24 mouse cellular contexts compared by ENCODE assay signal in genomic region chr5:96405139-96405842, GRCm38 (mm10). TPM values are rescaled to one million over a fixed set of nuclear protein-coding genes. Genes with fewer than 3 reads are reported as not detected.
A peak's percentile ranks its signal among the peaks of the same experiment; 100 is the strongest.
DNase-seq lines count a peak whose midpoint lies in the region; ATAC-seq lines count a peak whose summit lies in the region.
"Had no signal": no experiment of that assay in that cellular context is flagged by ENCODE, and none has a peak within 500 bp of the region (broad histone marks: within the 10 kb centered on the region; RNA-seq: fewer than 3 reads in every experiment).

No protein-coding gene starts in this region.

- no peak overlapping the region for H3K4me2 ChIP-seq in hindbrain, embryonic 12.5 days (replicated peaks)
- no peak overlapping the region for H3K4me2 ChIP-seq in embryonic facial prominence, embryonic 12.5 days (replicated peaks)
- no peak overlapping the region for H3K4me2 ChIP-seq in forebrain, embryonic 16.5 days (ENCODE audit: low read length)
- H3K4me2 ChIP-seq: stomach, embryonic 15.5 days had no signal

- no peaks in the 10 kb centered on the region for H3K36me3 ChIP-seq in hindbrain, embryonic 12.5 days
- H3K36me3 ChIP-seq in hindbrain, embryonic 10.5 days: no peaks in the 10 kb centered on the region
- no peaks in the 10 kb centered on the region for H3K36me3 ChIP-seq in embryonic facial prominence, embryonic 12.5 days
- no peaks in the 10 kb centered on the region for H3K36me3 ChIP-seq in forebrain, embryonic 16.5 days (ENCODE audit: control insufficient read depth, insufficient read depth)
- H3K36me3 ChIP-seq: stomach, embryonic 15.5 days had no signal

- H3K9ac ChIP-seq in hindbrain, embryonic 12.5 days: no peak overlapping the region
- H3K9ac ChIP-seq in embryonic facial prominence, embryonic 12.5 days: no peak overlapping the region
- no peak overlapping the region for H3K9ac ChIP-seq in forebrain, embryonic 16.5 days (replicated peaks; ENCODE audit: low read depth, low read length)
- H3K9ac ChIP-seq: stomach, embryonic 15.5 days had no signal

- ATAC-seq in hindbrain, embryonic 12.5 days (ENCODE audit: low FRiP score): peak; percentile 46; the same call in 1 of the 2 replicates
- ATAC-seq in embryonic facial prominence, embryonic 12.5 days (ENCODE audit: insufficient number of reproducible peaks, insufficient read depth, low FRiP score, low TSS enrichment): no peak
- peak; percentile 63; the same call in 1 of the 2 replicates for ATAC-seq in forebrain, embryonic 16.5 days
- ATAC-seq: lung, postnatal 0 days had no signal

- peaks cover 8% of the 10 kb centered on the region; the same call in 1 of the 2 replicates for H3K4me1 ChIP-seq in hindbrain, embryonic 12.5 days
- peaks cover 4% of the 10 kb centered on the region; the same call in 1 of the 2 replicates for H3K4me1 ChIP-seq in hindbrain, embryonic 10.5 days (replicated peaks)
- peaks cover 9% of the 10 kb centered on the region for H3K4me1 ChIP-seq in embryonic facial prominence, embryonic 12.5 days
- H3K4me1 ChIP-seq in forebrain, embryonic 16.5 days (replicated peaks; ENCODE audit: control insufficient read depth, insufficient read depth, low read length): peaks cover 8% of the 10 kb centered on the region
- H3K4me1 ChIP-seq: stomach, embryonic 15.5 days had no signal

- no peaks in the 10 kb centered on the region for H3K27me3 ChIP-seq in hindbrain, embryonic 12.5 days
- H3K27me3 ChIP-seq in hindbrain, embryonic 10.5 days (ENCODE audit: insufficient read depth, poor library complexity, severe bottlenecking): no peaks in the 10 kb centered on the region
- no peaks in the 10 kb centered on the region for H3K27me3 ChIP-seq in embryonic facial prominence, embryonic 12.5 days
- H3K27me3 ChIP-seq in forebrain, embryonic 16.5 days (replicated peaks; ENCODE audit: control insufficient read depth, insufficient read depth, low read length): no peaks in the 10 kb centered on the region
- H3K27me3 ChIP-seq: stomach, embryonic 15.5 days had no signal

- WGBS in hindbrain, embryonic 12.5 days: 63% methylated on average over 8 of the region's 8 CpGs
- WGBS in hindbrain, embryonic 10.5 days: 70% methylated on average over 8 of the region's 8 CpGs
- WGBS in embryonic facial prominence, embryonic 12.5 days: 59% methylated on average over 8 of the region's 8 CpGs
- WGBS in forebrain, embryonic 16.5 days: 34% methylated on average over 8 of the region's 8 CpGs

- H3K4me3 ChIP-seq in hindbrain, embryonic 12.5 days: no peak overlapping the region
- H3K4me3 ChIP-seq in hindbrain, embryonic 10.5 days: no peak overlapping the region
- H3K4me3 ChIP-seq in embryonic facial prominence, embryonic 12.5 days: no peak overlapping the region
- no peak overlapping the region for H3K4me3 ChIP-seq in forebrain, embryonic 16.5 days (replicated peaks; ENCODE audit: low read length)
- H3K4me3 ChIP-seq: heart, adult 2 months; left cerebral cortex, adult 2 months; stomach, embryonic 15.5 days had no signal

- no peaks in the 10 kb centered on the region for H3K9me3 ChIP-seq in hindbrain, embryonic 12.5 days (replicated peaks)
- no peaks in the 10 kb centered on the region for H3K9me3 ChIP-seq in hindbrain, embryonic 10.5 days
- H3K9me3 ChIP-seq in embryonic facial prominence, embryonic 12.5 days: no peaks in the 10 kb centered on the region
- no peaks in the 10 kb centered on the region for H3K9me3 ChIP-seq in forebrain, embryonic 16.5 days (ENCODE audit: control insufficient read depth, low read length)
- H3K9me3 ChIP-seq: stomach, embryonic 15.5 days had no signal

- DNase-seq in hindbrain, embryonic 10.5 days (ENCODE audit: low spot score): no peak
- DNase-seq in A20 (ENCODE audit: low read depth, low spot score): peak; percentile 13
- DNase-seq in layer of hippocampus, postnatal 25 days (ENCODE audit: extremely low spot score in 1 of 2, low spot score in 1 of 2): no peak
- DNase-seq in cerebellum, postnatal 4 days (ENCODE audit: low spot score in 2 of 2): no peak
- no peak for DNase-seq in cerebellum, adult 9-11 months
- DNase-seq: B cell, adult 2 months; cerebellum, adult 8-10 months; gastrocnemius, postnatal 14 days; heart, adult 2 months; heart, postnatal 36 days; kidney, adult 2 months; kidney, postnatal 25 days; left cerebral cortex, postnatal 4 days; liver; right cerebral cortex, postnatal 14 days; thymus, postnatal 14 days had no signal

- no peak overlapping the region; the same call in 1 of the 2 replicates for H3K27ac ChIP-seq in hindbrain, embryonic 12.5 days
- H3K27ac ChIP-seq in hindbrain, embryonic 10.5 days: no peak overlapping the region
- H3K27ac ChIP-seq in embryonic facial prominence, embryonic 12.5 days: 0 out of 2 replicates have a peak overlapping the region, but pooled peaks have one; percentile 30
- H3K27ac ChIP-seq in forebrain, embryonic 16.5 days (ENCODE audit: low read length): no peak overlapping the region
- H3K27ac ChIP-seq: heart, adult 2 months; left cerebral cortex, adult 2 months; stomach, embryonic 15.5 days had no signal

RNA-seq across cellular contexts. Expression of gene Fras1, which starts 31.5 kb away (rescaled TPM):
- 11.2 and 13.4 TPM in 2 replicates for polyA plus RNA-seq in hindbrain, embryonic 12.5 days (2016; fragmentation: Nextera tagmentation; extraction: Ambion mirVana)
- polyA plus RNA-seq in hindbrain, embryonic 10.5 days (2016; fragmentation: Nextera tagmentation; extraction: Ambion mirVana): 7.7 and 8.5 TPM in 2 replicates
- polyA plus RNA-seq in embryonic facial prominence, embryonic 12.5 days (2016; fragmentation: Nextera tagmentation; extraction: Ambion mirVana): 19.6 and 20.1 TPM in 2 replicates
- polyA plus RNA-seq in forebrain, embryonic 16.5 days (2015; fragmentation: Nextera tagmentation; extraction: Ambion mirVana): 2.8 and 3.4 TPM in 2 replicates
- total RNA-seq in layer of hippocampus, postnatal 25 days (2021): 10 to 100 TPM; 10.9 to 14.3 TPM
- total RNA-seq: monocyte, adult 5-6 weeks; neutrophil, adult 5-6 weeks had no signal
